Mouse (Mus musculus): Measurements from ENCODE around the gene Actg1.
"Not testable (repeated sequence)": the region's sequence is repeated elsewhere in the genome, so short reads cannot be mapped to it uniquely, and the experiment has no call there.

Actg1 gene

GRCm38 (mm10) chr11:120360755-120361154, 12.4 kb upstream of the Actg1 start:
- no peak for DNase-seq (ENCODE audit: low spot score)

- no peak for DNase-seq (ENCODE audit: low spot score)
Observed at GRCm38 (mm10) chr11:120360062-120360461, 11.7 kb upstream of the Actg1 start.

DNA sequence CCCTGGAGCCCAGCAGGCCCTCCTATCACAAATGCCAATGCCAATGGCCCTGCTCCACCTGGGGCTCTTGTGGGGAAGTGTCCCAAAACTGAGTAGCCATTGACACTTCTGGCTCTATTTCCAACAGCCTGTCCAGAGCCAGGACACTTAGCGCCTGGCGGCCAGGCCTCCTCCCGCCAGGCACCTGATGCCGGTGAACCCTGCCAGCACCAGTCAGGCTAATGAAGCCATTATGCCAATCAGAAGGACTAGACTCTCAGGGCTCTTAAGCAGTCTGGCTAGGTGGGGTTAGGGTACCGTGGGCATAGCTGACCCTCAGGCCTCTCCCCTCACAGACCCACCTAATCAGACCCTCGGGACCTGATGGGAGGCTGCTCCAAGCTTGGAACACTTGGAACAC, 11.0 kb upstream of the Actg1 start:
- DNase-seq (ENCODE audit: low spot score), result no peak

DNA sequence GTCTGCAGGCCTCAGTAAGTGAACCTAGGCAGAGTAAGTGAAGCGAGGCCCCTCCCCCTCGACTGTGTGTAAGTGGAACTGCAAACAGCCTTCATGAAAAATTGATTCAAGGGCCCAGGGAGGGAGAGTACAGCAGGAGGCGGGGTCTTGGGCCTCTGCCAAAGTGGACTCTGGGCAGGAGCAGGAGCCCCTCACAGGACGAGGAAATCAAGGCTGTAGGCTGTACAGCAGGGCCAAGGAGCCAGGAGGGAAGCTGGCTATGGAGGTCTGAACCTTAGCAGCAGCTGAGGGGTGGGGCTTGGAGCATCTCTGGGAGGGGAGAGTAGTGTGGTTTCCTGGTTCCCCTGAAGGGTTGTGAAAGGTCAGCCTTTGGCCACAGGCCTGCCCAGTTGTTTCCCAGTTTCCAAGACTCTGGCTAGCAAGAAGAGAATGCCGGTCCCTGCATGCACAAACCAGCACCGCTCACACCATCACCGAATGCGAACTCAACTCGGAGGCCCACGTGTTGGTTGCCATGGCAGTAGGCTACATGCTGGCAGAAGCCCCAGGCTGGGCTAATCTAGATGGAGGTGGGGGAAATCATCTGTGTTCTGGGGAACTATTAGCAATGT, 9.6 kb upstream of the Actg1 start:
- DNase-seq (ENCODE audit: low spot score), result no peak

GRCm38 (mm10) chr11:120356900-120357299, 8.6 kb upstream of the Actg1 start:
- no peak for DNase-seq (ENCODE audit: low spot score)

- no peak for DNase-seq (ENCODE audit: low spot score)
Observed at GRCm38 (mm10) chr11:120356319-120356840, 8.0 kb upstream of the Actg1 start.

GRCm38 (mm10) chr11:120355277-120356039, 7.1 kb upstream of the Actg1 start:
- DNase-seq (ENCODE audit: low spot score), result no peak

GRCm38 (mm10) chr11:120354304-120355276, 6.2 kb upstream of the Actg1 start:
- no peak for DNase-seq (ENCODE audit: low spot score)

GRCm38 (mm10) chr11:120353500-120354303, 5.4 kb upstream of the Actg1 start:
- peak; percentile 79 for DNase-seq (ENCODE audit: low spot score)

GRCm38 (mm10) chr11:120352571-120353290, 4.4 kb upstream of the Actg1 start:
- DNase-seq (ENCODE audit: low spot score), result peak; percentile 16

GRCm38 (mm10) chr11:120352093-120352350, 3.7 kb upstream of the Actg1 start:
- DNase-seq (ENCODE audit: low spot score), result not testable (repeated sequence)

- peak; percentile 9 for DNase-seq (ENCODE audit: low spot score)
Observed at GRCm38 (mm10) chr11:120351250-120352092, 3.1 kb upstream of the Actg1 start.

DNA sequence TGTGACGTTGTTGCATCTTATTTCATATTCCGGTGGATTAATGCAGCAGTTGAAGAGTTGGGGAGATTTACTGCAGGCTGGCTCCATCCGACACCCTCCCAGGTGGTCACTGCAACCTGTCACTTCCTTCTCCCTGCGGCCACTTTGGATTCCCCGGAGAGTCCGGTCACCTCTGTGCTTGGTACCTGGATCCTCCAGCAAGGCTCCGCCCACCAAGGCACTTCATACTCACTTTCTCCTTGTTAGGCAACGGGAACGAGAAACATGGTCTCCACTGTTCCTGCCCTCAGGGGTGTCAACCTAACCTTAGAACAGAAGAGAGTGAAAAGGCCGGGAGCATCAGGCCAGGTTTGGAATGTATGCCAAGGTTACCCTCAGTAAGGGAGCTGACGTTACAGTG, 2.4 kb upstream of the Actg1 start:
- peak; percentile 44 for DNase-seq (ENCODE audit: low spot score)

GRCm38 (mm10) chr11:120349986-120350702, 1.8 kb upstream of the Actg1 start:
- DNase-seq (ENCODE audit: low spot score), result peak; percentile 88

- peak; percentile 52 for DNase-seq (ENCODE audit: low spot score)
Observed at GRCm38 (mm10) chr11:120349371-120349985, 1.1 kb upstream of the Actg1 start.

DNA sequence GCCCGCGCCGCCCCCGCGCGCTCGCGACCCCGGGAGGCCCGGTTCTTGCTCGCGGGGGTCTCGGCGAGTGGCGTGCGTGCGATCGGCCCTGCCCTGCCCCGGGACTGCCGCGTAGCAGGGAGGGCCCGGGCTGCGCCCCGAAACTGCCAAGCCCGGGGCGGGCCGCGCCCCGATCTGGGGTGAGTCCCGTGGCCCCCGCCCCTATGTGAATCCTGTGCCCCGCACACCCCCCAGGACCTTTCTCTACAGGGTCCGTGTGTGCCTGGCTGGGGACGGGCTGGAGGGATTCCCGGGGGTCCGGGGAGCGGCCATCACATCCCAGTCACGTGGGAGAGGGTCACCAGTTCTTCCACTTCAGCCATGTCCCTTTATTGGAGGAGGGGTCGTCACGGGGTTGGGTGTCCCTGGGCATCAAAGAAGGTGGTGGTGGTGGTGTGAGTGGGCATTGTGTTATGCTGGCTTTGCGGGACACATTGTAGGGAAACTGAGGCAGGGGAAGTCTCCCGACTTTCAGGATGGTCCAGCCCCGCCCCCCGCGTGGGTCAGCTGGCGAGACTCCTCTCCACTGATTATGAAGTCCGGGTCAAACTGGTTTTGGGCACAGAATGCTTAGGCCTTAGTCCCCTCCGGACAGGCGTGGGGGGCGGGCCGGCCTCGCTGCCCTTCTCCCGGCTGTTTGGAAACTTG, 485 bp upstream of the Actg1 start:
- peak; percentile 60 for DNase-seq (ENCODE audit: low spot score)

DNA sequence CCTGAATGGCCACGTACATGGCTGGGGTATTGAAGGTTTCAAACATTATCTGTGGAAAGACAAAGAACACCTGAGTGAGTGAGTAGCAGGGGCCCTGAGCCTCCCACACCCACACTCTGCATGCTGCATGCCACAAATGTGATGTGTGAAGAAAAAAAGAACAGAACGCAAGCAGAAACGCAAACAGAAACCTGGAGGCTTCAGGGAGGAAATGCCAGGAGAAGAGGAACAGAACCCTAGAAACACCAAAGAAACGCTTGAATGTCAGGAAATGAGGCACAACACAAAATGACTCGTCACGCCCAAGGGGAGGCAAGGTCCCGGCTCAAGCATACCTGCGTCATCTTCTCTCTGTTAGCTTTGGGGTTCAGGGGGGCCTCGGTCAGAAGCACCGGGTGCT, 1.0 kb downstream of the Actg1 start:
- peak; percentile 8 for DNase-seq (ENCODE audit: low spot score)

GRCm38 (mm10) chr11:120346383-120347034, 1.8 kb downstream of the Actg1 start:
- DNase-seq (ENCODE audit: low spot score), result peak; percentile 3

Measured in urinary bladder, postnatal 25 days (tissue).